Mouse (Mus musculus) CH12.LX (cell line): ENCODE data around the gene Rhox4g.

Experiments used
- CTCF ChIP-seq, 2 experiments: IDR thresholded peaks in 1 of 2; conservative IDR thresholded peaks in 1 of 2; 2 replicates each; pipeline ENCODE4 v1.5.1; 2011 to 2012; ENCODE audit warnings: low read depth in 2 of 2, low read length in 2 of 2, improper control_type of control experiment in 1 of 2, inconsistent platforms in 1 of 2, mild to moderate bottlenecking in 1 of 2, moderate library complexity in 1 of 2
- E2F4 ChIP-seq: IDR thresholded peaks from 2 replicates; pipeline ENCODE4 v1.6.1; 2011; ENCODE audit warnings: low read depth, low read length, improper control_type of control experiment; ENCODE audit not compliant: insufficient replicate concordance
- ELF1 ChIP-seq: IDR thresholded peaks from 2 replicates; pipeline ENCODE4 v1.6.1; 2014; ENCODE audit warnings: low read depth, mild to moderate bottlenecking, inconsistent platforms, low read length, improper control_type of control experiment
- EP300 ChIP-seq: IDR thresholded peaks from 2 replicates; pipeline ENCODE4 v1.6.1; 2011; ENCODE audit warnings: low read length, improper control_type of control experiment
- ETS1 ChIP-seq: conservative IDR thresholded peaks from 2 replicates; pipeline ENCODE4 v1.6.1; 2012; ENCODE audit warnings: low read depth, mild to moderate bottlenecking, inconsistent platforms, low read length, improper control_type of control experiment, moderate library complexity
- HCFC1 ChIP-seq: IDR thresholded peaks from 2 replicates; pipeline ENCODE4 v1.6.1; 2012; ENCODE audit warnings: low read depth, mild to moderate bottlenecking, inconsistent platforms, low read length, improper control_type of control experiment
- MAX ChIP-seq: IDR thresholded peaks from 2 replicates; pipeline ENCODE4 v1.6.1; 2011; ENCODE audit warnings: low read length, improper control_type of control experiment
- MAZ ChIP-seq: IDR thresholded peaks from 2 replicates; pipeline ENCODE4 v1.6.1; 2012; ENCODE audit warnings: low read depth, mild to moderate bottlenecking, inconsistent platforms, low read length, improper control_type of control experiment, moderate library complexity
- NELFE ChIP-seq: IDR thresholded peaks from 2 replicates; pipeline ENCODE4 v1.6.1; 2011; ENCODE audit warnings: low read depth, low read length, improper control_type of control experiment
- POLR2A ChIP-seq: IDR thresholded peaks from 2 replicates; pipeline ENCODE4 v1.6.1; 2011; ENCODE audit warnings: low read depth, mild to moderate bottlenecking, improper control_type of control experiment, low read length
- ZC3H11A ChIP-seq: IDR thresholded peaks from 2 replicates; pipeline ENCODE4 v1.6.1; 2012; ENCODE audit warnings: low read depth, mild to moderate bottlenecking, inconsistent platforms, low read length, improper control_type of control experiment
- ZNF384 ChIP-seq: IDR thresholded peaks from 2 replicates; pipeline ENCODE4 v1.6.1; 2012; ENCODE audit warnings: low read depth, low read length, improper control_type of control experiment, inconsistent platforms

DNA sequence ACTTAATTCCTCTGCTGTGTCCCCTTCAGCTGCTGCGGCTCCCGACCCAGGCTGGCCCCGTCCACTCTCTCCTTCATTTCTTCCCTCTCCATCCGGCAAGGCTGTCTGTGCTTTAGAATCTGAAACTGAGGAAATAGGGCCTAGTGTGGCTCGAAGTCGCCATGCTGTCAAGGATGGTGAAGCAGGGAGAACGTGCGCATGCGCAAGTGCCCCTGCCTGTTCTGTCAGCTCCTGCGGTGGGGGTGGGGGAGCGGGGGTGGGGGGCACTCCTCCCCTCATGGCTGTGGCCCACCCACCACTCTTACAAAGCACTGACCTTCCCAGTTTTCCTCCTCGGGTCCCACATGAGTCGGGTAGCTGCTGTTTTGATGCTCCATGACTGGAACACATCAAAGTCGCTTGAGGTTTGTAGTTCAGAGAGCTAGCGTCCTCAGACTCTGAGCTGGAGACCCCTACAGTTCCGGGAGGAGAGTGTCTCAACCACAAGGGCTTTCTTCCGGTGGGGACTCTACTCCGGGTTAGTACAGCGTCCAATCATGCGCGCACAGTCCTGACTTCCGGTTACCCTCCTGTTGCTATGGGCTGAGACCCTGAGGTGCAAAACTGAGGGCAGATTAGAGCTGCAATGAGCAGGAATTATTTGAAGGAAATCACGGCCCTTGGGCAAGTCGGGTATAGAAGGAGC lies 32.0 kb upstream of the Rhox4g start:
- TF ChIP-seq POLR2A (no peak), ELF1 (no peak), CTCF (conservative IDR thresholded peaks at IDR 0.05 in 1 of 2, IDR thresholded peaks at IDR 0.05 in 1 of 2; ENCODE audit: low read depth in 2 of 2, low read length in 2 of 2) (no peak), MAZ (no peak), ZNF384 (no peak), E2F4 (no peak), MAX (no peak), EP300 (no peak), HCFC1 (no peak), NELFE (no peak), ETS1 (no peak), ZC3H11A (no peak)
